Mouse (Mus musculus) limb, embryonic 12.5 days (tissue): ENCODE data around the gene Dpy30. TPM values are rescaled to one million over a fixed set of nuclear protein-coding genes. Genes with fewer than 3 reads are reported as not detected.

ENCODE experiments used
- polyA plus RNA-seq: library from polyadenylated mRNA; unstranded; fragments of >200 nt; fragmentation: Nextera tagmentation; extraction: Ambion mirVana; gene quantifications from 2 replicates; pipeline ENCODE4 v1.2.1, GENCODE M21; 2016

Gene Dpy30
- polyA plus RNA-seq, 1 experiment from 2014 or later: 295 TPM

Other genes starting within 250 kb of the Dpy30 start
- gene Memo1, start 28.4 kb downstream of the Dpy30 start, polyA plus RNA-seq: 77.7 and 80.1 TPM in 2 replicates
- gene Spast, start 15.0 kb upstream of the Dpy30 start, polyA plus RNA-seq: 26.0 and 30.7 TPM in 2 replicates
- 41.0 and 41.5 TPM in 2 replicates for gene Slc30a6, start 71.7 kb upstream of the Dpy30 start, polyA plus RNA-seq
- gene Nlrc4, start 135.2 kb upstream of the Dpy30 start, polyA plus RNA-seq: 0.23 and 0.29 TPM in 2 replicates
- 53.3 and 55.1 TPM in 2 replicates for gene Yipf4, start 165.5 kb upstream of the Dpy30 start, polyA plus RNA-seq
- gene Birc6, start 204.4 kb upstream of the Dpy30 start, polyA plus RNA-seq: 92.5 and 107 TPM in 2 replicates